Mouse (Mus musculus): ENCODE results near the gene Mta2.

DNA sequence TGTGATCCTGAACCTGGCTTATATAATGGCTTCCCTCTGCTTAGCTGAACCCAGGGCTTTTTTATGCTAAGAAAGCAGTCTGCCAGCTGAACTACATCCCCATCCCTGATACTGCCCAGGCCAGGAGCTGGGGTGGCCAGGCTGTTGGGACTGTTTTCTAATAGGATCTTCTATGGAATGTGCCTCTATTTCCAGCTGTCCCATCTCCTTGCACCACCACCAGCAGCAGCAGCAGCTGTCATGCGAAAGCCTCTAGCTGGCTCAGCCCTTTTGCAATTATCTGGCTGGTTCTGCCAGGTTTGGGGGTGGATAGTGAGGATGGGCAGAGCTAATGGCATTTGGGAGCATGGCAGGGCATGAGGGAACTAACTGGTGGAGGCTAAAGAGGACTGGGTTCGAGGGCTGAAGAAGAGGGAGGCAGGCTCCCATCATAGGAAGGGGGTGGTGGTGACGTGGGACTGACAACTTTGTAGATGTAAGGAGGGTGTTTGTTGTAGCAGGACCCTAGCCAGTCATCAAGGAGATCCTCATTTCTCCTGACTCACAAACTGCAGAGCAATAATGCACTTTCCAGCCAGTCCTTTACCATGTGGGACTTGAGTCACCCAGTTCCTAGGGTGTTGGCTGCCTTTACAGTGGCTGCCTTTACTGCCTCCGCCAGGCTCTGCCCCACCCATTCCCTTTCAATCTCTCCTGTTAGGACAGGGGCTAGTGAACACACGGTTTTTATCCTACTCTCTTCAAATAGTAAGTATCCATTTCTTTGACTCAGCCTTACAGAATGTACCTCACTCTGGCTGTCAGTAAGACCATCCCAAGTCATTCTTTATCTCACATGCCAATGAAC, 40.9 kb downstream of the Mta2 start:
- TF ChIP-seq CTCF (conservative IDR thresholded peaks at IDR 0.05; ENCODE audit: low read length) (no peak), POU5F1 (IDR thresholded peaks at IDR 0.05; ENCODE audit: borderline replicate concordance, low read length) (no peak)

Data from E14TG2a.4 (cell line).